Mouse (Mus musculus) forebrain, embryonic 13.5 days (tissue): ENCODE measurements around the gene Grm4. TPM values are rescaled to one million over a fixed set of nuclear protein-coding genes. Genes with fewer than 3 reads are reported as not detected.

Experiments
- ATAC-seq: fragments of 200-750 bp; cut with Nextera tagmentation; 2 replicates; pipeline ENCODE4 v1.8.0; 2017
- H3K27ac ChIP-seq: fragments of 300-500 bp; sonication (generic); 2 replicates; pipeline ENCODE4 v1.5.1; 2015; ENCODE audit warnings: inconsistent platforms, mild to moderate bottlenecking, moderate library complexity
- H3K27me3 ChIP-seq: fragments of 300-500 bp; sonication (generic); 2 replicates; pipeline ENCODE4 v1.6.1; 2015; ENCODE audit warnings: mild to moderate bottlenecking, inconsistent platforms
- H3K36me3 ChIP-seq: fragments of 300-500 bp; sonication (generic); 2 replicates; pipeline ENCODE4 v1.6.1; 2015; ENCODE audit warnings: mild to moderate bottlenecking, inconsistent platforms; ENCODE audit not compliant: poor library complexity, severe bottlenecking
- H3K4me1 ChIP-seq: fragments of 300-500 bp; sonication (generic); 2 replicates; pipeline ENCODE4 v1.6.1; 2015; ENCODE audit warnings: inconsistent platforms
- H3K4me2 ChIP-seq: fragments of 300-500 bp; sonication (generic); 2 replicates; pipeline ENCODE4 v1.6.1; 2015; ENCODE audit warnings: inconsistent platforms, mild to moderate bottlenecking, moderate library complexity
- H3K4me3 ChIP-seq: fragments of 300-500 bp; sonication (generic); 2 replicates; pipeline ENCODE4 v1.5.1; 2015; ENCODE audit warnings: mild to moderate bottlenecking, inconsistent platforms
- H3K9ac ChIP-seq: fragments of 300-500 bp; sonication (generic); 2 replicates; pipeline ENCODE4 v1.6.1; 2015; ENCODE audit warnings: mild to moderate bottlenecking, inconsistent platforms
- H3K9me3 ChIP-seq: fragments of 300-500 bp; sonication (generic); replicated peaks from 2 replicates; pipeline ENCODE4 v1.6.1; 2016; ENCODE audit warnings: inconsistent platforms
- WGBS: fragments of 180-500 bp; shearing (Covaris S2); methylation state at CpG from one replicate; pipeline ENCODE4 v1.1.7; 2015; 5-methylcytosine and 5-hydroxymethylcytosine counted together
- polyA plus RNA-seq: library from polyadenylated mRNA; unstranded; fragments of >200 nt; fragmentation: Nextera tagmentation; extraction: Ambion mirVana; gene quantifications from 2 replicates; pipeline ENCODE4 v1.2.1, GENCODE M21; 2015

Grm4 gene
- polyA plus RNA-seq, 1 experiment from 2014 or later, result 2.4 TPM

DNA sequence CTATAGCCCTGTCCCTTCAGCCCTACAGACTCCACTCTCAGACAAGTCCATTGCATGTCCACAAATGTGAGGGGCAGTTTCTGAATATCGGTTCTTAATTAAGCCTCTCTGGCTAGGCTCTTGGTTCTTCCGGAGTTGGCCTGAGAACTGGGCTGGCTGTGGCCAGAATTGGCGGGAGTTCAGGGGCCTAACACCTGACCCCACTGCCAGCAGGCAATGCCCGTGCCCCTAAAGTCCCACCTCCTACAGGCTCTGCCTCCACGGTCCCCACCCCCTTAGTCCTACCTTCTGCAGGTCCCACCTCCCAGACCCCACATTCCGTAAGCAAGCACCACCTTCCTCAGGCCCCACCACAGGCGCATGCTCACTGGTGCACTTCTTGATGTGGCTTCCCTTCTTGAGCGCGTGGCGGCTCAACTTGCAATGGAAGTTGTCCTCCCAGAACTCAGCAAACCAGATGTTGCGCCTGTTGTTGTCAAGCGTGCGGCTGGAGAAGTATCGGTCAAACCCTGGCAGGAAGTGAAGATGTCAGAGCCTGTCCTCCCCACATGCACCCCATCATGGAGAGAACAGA, 71.4 kb downstream of the Grm4 start:
- ATAC-seq, result no peak
- H3K4me2 ChIP-seq, result no peak overlapping the region
- H3K9me3 ChIP-seq, result no peaks in the 10 kb centered on the region
- no peak overlapping the region for H3K27ac ChIP-seq
- no peaks in the 10 kb centered on the region for H3K36me3 ChIP-seq
- WGBS, result 91% methylated on average over 14 of the region's 14 CpGs
- H3K27me3 ChIP-seq, result 0 out of 2 replicates have a peak, but pooled peaks cover 6% of the 10 kb centered on the region
- peaks cover 7% of the 10 kb centered on the region for H3K4me1 ChIP-seq
- no peak overlapping the region for H3K9ac ChIP-seq
- H3K4me3 ChIP-seq, result no peak overlapping the region

- no peak for ATAC-seq
- no peak overlapping the region for H3K4me3 ChIP-seq
Measured at GRCm38 (mm10) chr17:27448749-27449148, 72.5 kb downstream of the Grm4 start.

GRCm38 (mm10) chr17:27445364-27446075, 75.7 kb downstream of the Grm4 start:
- Histone ChIP-seq H3K27me3 (0 out of 2 replicates have a peak, but pooled peaks cover 6% of the 10 kb centered on the region), H3K4me3 (no peak overlapping the region), H3K27ac (no peak overlapping the region), H3K9ac (peak overlapping the region; percentile 26; the same call in 1 of the 2 replicates), H3K36me3 (no peaks in the 10 kb centered on the region), H3K4me1 (peaks cover 7% of the 10 kb centered on the region), H3K4me2 (no peak overlapping the region), H3K9me3 (no peaks in the 10 kb centered on the region)
- no peak for ATAC-seq
- 61% methylated on average over 17 of the region's 17 CpGs for WGBS

More at GRCm38 (mm10) chr17:27448749-27449148, 72.5 kb downstream of the Grm4 start:
- no peak overlapping the region for H3K4me2 ChIP-seq
- H3K36me3 ChIP-seq, result no peaks in the 10 kb centered on the region
- H3K27me3 ChIP-seq, result 0 out of 2 replicates have a peak, but pooled peaks cover 6% of the 10 kb centered on the region
- no peak overlapping the region for H3K27ac ChIP-seq
- no peaks in the 10 kb centered on the region for H3K9me3 ChIP-seq
- 55% methylated on average over 6 of the region's 6 CpGs for WGBS
- H3K4me1 ChIP-seq, result peaks cover 7% of the 10 kb centered on the region
- H3K9ac ChIP-seq, result no peak overlapping the region

DNA sequence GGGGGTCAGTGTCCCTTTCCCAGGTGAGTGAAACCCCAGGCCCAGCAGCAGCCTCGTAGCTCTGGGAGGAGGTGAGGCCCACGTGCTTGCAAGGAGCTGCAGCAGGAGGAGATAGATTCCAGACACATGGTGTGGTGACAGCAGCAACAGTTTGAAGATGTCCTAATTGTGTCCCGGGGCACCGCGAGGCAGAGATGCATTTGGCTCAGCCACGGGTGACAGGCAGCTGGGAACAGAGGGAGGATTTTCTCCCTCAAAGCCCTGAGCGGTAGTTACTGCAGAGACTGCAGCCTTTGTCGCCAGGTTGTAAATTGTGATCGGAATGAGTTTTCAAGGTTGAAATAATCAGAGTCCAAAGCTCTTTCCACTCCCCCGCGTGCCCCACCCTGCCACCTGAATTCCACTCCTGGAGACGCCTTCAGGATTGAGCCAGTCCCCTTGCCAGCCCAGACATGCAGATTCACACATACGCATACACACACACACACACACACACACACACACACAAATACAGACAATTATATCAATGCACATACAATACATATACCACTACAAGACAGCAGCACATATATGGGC, 78.6 kb downstream of the Grm4 start:
- 51% methylated on average over 13 of the region's 13 CpGs for WGBS
- ATAC-seq, result no peak
- H3K9ac ChIP-seq, result no peak overlapping the region
- H3K4me3 ChIP-seq, result no peak overlapping the region
- 0 out of 2 replicates have a peak, but pooled peaks cover 10% of the 10 kb centered on the region for H3K27me3 ChIP-seq
- no peak overlapping the region for H3K27ac ChIP-seq
- H3K36me3 ChIP-seq, result no peaks in the 10 kb centered on the region
- H3K4me1 ChIP-seq, result peaks cover 10% of the 10 kb centered on the region
- H3K4me2 ChIP-seq, result no peak overlapping the region
- no peaks in the 10 kb centered on the region for H3K9me3 ChIP-seq

DNA sequence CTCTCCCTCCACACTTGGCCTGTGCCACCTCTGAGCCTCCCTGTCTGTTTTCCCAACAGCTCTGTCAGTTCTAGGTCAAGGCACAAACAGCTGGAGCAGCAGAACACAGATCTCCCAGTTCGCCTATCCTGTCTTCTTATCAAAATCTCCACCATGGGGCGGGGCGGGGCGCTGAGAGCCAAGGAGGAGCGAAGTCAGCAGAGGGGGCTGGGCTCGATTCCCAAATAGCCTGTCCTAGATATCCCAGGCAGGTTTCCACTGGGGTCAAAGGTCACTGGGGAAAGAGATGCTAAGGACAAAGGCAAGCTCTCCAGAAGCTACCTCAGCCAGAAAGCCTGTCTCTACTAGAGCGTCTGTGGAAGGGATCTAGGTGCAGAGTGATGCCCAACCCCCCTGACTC, 79.4 kb downstream of the Grm4 start:
- H3K9me3 ChIP-seq, result no peaks in the 10 kb centered on the region
- WGBS, result 64% methylated on average over 7 of the region's 7 CpGs
- H3K27me3 ChIP-seq, result 0 out of 2 replicates have a peak, but pooled peaks cover 10% of the 10 kb centered on the region
- H3K27ac ChIP-seq, result no peak overlapping the region
- H3K36me3 ChIP-seq, result no peaks in the 10 kb centered on the region
- no peak for ATAC-seq
- H3K4me2 ChIP-seq, result no peak overlapping the region
- H3K4me1 ChIP-seq, result peaks cover 10% of the 10 kb centered on the region
- no peak overlapping the region for H3K4me3 ChIP-seq
- H3K9ac ChIP-seq, result no peak overlapping the region

DNA sequence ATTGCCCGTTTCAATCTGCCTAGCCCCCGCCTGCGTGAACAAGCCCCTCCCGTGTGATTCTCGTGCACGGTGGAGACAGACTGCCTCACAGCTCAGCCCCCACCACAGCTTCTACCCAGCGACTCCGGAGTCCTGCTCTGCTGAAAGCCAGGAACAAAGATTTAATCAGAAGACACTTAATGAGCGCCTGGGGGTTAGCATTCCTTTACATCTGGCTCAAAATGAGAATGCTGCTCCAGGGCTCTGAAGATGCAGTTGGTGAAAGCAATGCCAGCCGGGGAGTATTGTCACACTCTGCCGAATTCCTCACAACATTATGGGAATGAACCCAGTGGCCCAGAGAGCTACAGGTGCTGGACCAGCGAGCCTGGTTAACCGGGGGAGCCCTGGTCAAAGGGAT, 85.4 kb downstream of the Grm4 start:
- ATAC-seq, result no peak
- 8% methylated on average over 13 of the region's 13 CpGs for WGBS
- H3K4me2 ChIP-seq, result no peak overlapping the region

GRCm38 (mm10) chr17:27435225-27435624, 86.0 kb downstream of the Grm4 start:
- ATAC-seq, result no peak
- Histone ChIP-seq H3K9ac (no peak overlapping the region), H3K36me3 (no peaks in the 10 kb centered on the region), H3K4me2 (no peak overlapping the region), H3K9me3 (no peaks in the 10 kb centered on the region), H3K27ac (no peak overlapping the region), H3K4me3 (no peak overlapping the region), H3K4me1 (peaks cover 31% of the 10 kb centered on the region), H3K27me3 (peaks cover 24% of the 10 kb centered on the region; the same call in 1 of the 2 replicates)
- 93% methylated on average over 15 of the region's 15 CpGs for WGBS

More for the DNA sequence above, 85.4 kb downstream of the Grm4 start:
- no peaks in the 10 kb centered on the region for H3K36me3 ChIP-seq
- H3K9ac ChIP-seq, result no peak overlapping the region
- peaks cover 24% of the 10 kb centered on the region; the same call in 1 of the 2 replicates for H3K27me3 ChIP-seq
- H3K4me1 ChIP-seq, result peaks cover 31% of the 10 kb centered on the region
- no peak overlapping the region for H3K4me3 ChIP-seq
- no peak overlapping the region for H3K27ac ChIP-seq
- H3K9me3 ChIP-seq, result no peaks in the 10 kb centered on the region

- 94% methylated on average over 1 of the region's 1 CpGs for WGBS
Measured at GRCm38 (mm10) chr17:27434066-27434465, 87.1 kb downstream of the Grm4 start.

GRCm38 (mm10) chr17:27433179-27433680, 88.0 kb downstream of the Grm4 start:
- Histone ChIP-seq H3K4me2 (no peak overlapping the region), H3K4me3 (no peak overlapping the region), H3K4me1 (peaks cover 31% of the 10 kb centered on the region), H3K36me3 (no peaks in the 10 kb centered on the region), H3K27ac (no peak overlapping the region; the same call in 1 of the 2 replicates), H3K9ac (no peak overlapping the region; the same call in none of the 2 replicates), H3K9me3 (peaks cover 11% of the 10 kb centered on the region), H3K27me3 (peaks cover 20% of the 10 kb centered on the region; the same call in 1 of the 2 replicates)
- ATAC-seq, result no peak
- 9% methylated on average over 3 of the region's 3 CpGs for WGBS

More at GRCm38 (mm10) chr17:27434066-27434465, 87.1 kb downstream of the Grm4 start:
- no peak overlapping the region for H3K4me2 ChIP-seq
- peaks cover 3% of the 10 kb centered on the region; the same call in 1 of the 2 replicates for H3K9me3 ChIP-seq
- H3K4me1 ChIP-seq, result peaks cover 31% of the 10 kb centered on the region
- peaks cover 21% of the 10 kb centered on the region; the same call in 1 of the 2 replicates for H3K27me3 ChIP-seq
- H3K36me3 ChIP-seq, result no peaks in the 10 kb centered on the region
- H3K27ac ChIP-seq, result no peak overlapping the region
- H3K9ac ChIP-seq, result no peak overlapping the region
- ATAC-seq, result no peak
- H3K4me3 ChIP-seq, result no peak overlapping the region

DNA sequence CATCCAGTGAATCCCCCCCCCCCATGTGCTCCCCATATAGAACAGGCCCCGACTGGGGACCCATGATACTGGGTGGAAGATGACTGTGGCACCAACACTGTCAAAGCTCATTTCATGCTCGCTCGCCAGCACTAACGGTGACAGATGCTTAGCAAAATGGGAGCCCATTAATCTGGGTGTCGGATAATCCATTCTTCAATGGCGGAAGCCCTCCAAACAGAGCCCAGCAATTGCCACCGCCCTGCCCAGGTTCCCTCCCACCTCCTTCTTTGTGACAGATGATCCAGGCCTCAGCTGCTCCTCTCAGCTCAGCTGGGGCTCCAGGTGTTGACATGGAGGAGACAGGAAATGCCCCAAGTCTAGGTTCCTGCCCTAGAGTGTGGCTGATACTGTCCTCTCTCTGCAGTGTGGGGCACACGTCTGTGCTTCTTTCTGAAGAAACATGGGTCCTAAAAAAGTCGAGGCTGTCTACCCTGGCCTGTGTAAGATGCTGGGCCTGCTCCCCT, 89.0 kb downstream of the Grm4 start:
- Histone ChIP-seq H3K36me3 (no peaks in the 10 kb centered on the region), H3K4me2 (no peak overlapping the region), H3K4me3 (no peak overlapping the region), H3K9ac (no peak overlapping the region), H3K9me3 (peaks cover 17% of the 10 kb centered on the region), H3K27ac (no peak overlapping the region), H3K4me1 (peaks cover 28% of the 10 kb centered on the region), H3K27me3 (peaks cover 19% of the 10 kb centered on the region; the same call in 1 of the 2 replicates)
- no peak for ATAC-seq
- WGBS, result 41% methylated on average over 9 of the region's 9 CpGs

DNA sequence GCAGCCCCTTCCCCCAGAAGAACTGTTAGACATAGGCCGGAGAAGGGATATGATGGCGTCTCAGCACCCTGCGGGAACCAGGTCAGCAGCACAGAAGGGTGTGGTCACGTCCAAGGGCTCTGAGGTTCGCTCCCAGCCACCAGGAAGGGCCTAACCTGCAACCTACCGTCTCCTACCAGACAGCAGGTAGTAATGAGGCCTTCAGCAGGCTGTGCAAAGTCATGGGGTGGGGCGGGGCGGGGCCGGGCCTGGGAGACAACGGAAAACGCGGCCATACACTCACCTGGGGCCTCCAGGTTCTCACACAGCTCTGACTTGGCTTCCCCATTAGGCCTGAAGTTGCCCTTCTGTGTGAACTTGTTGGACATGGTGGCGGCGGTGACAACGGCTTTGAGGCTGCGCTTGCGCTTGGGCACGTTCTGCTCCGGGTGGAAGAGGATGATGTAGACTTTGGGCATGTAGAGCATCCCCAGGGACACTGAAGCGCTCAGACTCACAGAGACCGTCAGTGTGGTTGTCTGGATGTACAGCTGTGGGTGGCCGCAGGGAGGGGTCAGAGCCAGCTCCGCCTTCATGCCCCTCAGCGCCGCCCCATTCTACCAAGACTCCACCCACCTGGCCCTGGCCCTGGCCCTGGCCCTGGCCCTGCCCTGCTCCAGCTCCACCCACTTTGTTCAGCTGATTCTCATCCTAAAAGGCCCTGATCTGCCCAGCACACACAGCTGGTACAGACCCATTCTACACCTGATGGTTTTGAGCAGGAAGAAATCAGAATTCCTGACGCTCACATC, 90.0 kb downstream of the Grm4 start:
- Histone ChIP-seq H3K27me3 (peaks cover 25% of the 10 kb centered on the region), H3K9me3 (peaks cover 17% of the 10 kb centered on the region), H3K4me3 (no peak overlapping the region), H3K36me3 (no peaks in the 10 kb centered on the region), H3K4me2 (no peak overlapping the region), H3K4me1 (peaks cover 27% of the 10 kb centered on the region), H3K27ac (no peak overlapping the region), H3K9ac (no peak overlapping the region)
- WGBS, result 91% methylated on average over 26 of the region's 26 CpGs
- ATAC-seq, result no peak
